Mouse (Mus musculus) left cerebral cortex, adult 9 months (tissue): Measurements from ENCODE around the gene Gm45233.
A peak's percentile ranks its signal among the peaks of the same experiment; 100 is the strongest.

Experiments used
- DNase-seq, 2 experiments: peaks; one replicate each; pipeline ENCODE4 v3.0.0; 2022; ENCODE audit warnings: low spot score in 2 of 2

Gm45233 gene

DNA sequence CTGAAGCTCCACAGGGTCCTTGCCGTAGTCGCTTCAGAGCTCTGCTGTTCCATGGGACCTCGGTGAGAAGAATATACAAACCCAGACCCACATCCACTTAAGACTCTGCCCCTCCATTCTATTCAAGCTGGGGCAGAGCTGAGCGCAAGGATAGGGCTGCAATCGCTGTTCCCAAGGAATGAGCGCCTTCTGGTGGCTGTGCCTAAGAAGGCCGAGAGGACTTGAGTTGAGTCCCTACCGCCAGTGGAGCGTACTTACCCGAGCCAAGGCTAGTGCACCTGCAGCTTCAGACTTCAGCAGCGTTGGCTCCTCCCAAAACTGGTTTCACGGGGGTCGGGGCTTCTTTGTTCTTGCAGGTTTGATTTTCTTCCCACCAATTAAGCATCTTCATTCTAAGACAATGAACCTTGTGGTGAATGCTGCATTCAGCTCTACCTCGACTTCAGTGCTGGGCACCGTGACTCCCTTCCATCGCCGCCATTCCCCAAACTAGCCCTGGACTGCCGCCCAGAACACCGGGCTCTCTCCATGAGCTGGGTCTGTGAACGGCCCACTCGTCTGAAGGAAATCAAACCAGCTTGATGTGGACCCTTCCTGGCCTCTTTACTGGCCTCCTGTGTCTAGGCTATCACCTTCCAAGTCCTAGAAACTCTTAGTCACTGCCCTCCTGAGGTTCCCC lies 51.6 kb downstream of the Gm45233 start:
- peak in 1 of 2 experiments; percentile 74 for DNase-seq

GRCm38 (mm10) chr7:43511707-43512478 lies 68.0 kb downstream of the Gm45233 start:
- DNase-seq: no peak

DNA sequence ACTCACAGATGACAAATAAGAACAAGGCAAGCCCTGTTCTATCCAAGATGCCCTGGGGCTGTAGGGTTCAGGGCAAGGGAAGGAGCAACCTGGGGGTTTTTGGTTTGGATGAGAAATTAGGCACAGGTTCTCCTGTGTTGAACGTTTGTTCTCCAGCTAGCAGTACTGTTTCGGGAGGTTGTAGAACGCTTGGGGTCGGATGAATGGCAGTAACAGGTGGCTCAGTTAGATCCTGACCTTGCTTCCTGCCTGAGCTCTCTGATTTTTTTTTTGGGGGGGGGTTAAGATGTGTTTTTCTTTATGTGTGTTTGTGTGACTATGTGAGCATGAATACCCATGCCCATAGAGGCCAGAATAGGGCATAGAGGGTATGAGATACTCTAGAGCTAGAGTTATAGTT lies 68.6 kb downstream of the Gm45233 start:
- DNase-seq: no peak
